Mouse (Mus musculus) thymus, adult 2 months (tissue): ENCODE measurements around the gene Scarf1.

ENCODE experiments used
- CTCF ChIP-seq: fragments of 200-500 bp; IDR thresholded peaks from 2 replicates; pipeline ENCODE4 v1.5.1; 2012; ENCODE audit warnings: mild to moderate bottlenecking, control low read depth, low read length, moderate library complexity, borderline replicate concordance; ENCODE audit not compliant: control insufficient read depth, poor library complexity, insufficient read depth; ENCODE audit errors: extremely low read depth
- POLR2A ChIP-seq: fragments of 200-500 bp; IDR thresholded peaks from 2 replicates; pipeline ENCODE4 v1.6.1; 2012; ENCODE audit warnings: mild to moderate bottlenecking, low read length, control low read depth, moderate library complexity; ENCODE audit not compliant: control insufficient read depth, poor library complexity, insufficient read depth; ENCODE audit errors: extremely low read depth

- TF ChIP-seq CTCF (no peak), POLR2A (no peak)
Observed at GRCm38 (mm10) chr11:75540710-75541581, 27.6 kb downstream of the Scarf1 start.
